Mouse (Mus musculus) telencephalon, adult 2 months (tissue): ENCODE measurements at regions not wholly inside any gene's neighbourhood (a gene's known extent, or its start where the extent isn't known, plus 50 kb on each side); places are given as distances from the start of the nearest gene placed in this dataset.

Experiments
- DNase-seq: peaks from one replicate; pipeline ENCODE4 v3.0.0-alpha.2; 2011; ENCODE audit warnings: low read depth, low spot score

DNA sequence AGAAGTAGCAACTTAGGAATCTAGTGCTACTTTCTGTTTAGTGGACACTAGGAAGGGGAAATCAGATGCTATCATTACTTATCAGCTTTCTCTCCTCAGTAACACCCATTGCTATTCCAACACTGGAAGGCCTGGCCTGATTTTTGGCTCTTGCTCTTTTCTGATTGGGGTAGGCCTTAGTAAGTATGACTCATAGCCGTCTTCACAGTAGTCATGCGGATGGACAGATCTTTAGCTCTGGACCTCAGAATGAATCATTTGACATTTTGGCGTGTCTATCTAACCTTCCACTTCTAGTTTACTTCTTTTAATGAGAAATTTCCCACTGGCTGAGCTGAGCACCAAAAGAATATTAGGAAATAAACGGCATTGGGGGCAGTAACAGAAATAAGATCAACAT is 71.4 kb upstream of the Esx1 start:
- DNase-seq = no peak

- peak; percentile 0 for DNase-seq
Observed at GRCm38 (mm10) chrX:137190122-137190521, 68.2 kb upstream of the Esx1 start.

DNA sequence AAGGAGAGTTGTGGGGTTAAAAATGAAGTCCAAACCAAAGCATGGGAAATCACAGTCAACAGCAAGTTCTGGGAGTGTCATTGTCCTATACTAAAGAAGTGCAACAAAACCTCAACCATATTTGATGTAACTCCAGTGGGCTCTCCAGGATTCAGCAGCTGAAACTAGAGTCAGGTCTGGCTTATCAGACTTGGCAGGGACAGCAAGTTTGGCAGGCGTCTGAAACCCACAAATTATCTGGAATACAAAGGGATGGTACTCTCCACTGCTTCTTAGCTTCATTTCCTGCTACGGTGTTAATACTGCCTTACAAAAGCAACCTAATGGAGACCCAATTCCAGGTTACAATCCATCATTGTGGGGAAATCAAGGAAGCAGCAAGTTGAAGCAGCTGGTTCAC is 53.9 kb upstream of the Esx1 start:
- no peak for DNase-seq

DNA sequence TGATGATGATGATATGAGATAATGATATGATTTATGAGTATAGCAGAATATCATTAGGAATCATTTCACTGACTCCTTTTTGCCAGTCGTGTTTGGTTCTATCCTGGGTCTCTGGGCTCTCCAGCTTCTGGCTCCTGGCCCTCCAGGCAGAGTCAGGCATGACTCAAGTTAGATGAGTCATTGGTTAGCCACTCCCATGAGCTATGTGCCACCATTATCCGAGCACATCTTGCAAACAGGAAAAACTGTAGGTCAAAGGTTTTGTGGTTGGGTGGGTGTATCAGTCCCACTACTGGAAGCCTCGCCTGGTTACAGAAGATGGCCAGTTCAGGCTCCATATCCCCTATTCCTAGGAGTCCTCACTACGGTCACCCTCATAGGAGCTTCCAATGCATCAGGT is 51.6 kb upstream of the Esx1 start:
- DNase-seq = no peak
